Mouse (Mus musculus): ENCODE measurements around the gene Lamp1. TPM values are rescaled to one million over a fixed set of nuclear protein-coding genes. Genes with fewer than 3 reads are reported as not detected.

Gene Lamp1
- polyA plus RNA-seq, 1 experiment from 2014 or later: 247 TPM

GRCm38 (mm10) chr8:13218441-13218840 lies 59.5 kb downstream of the Lamp1 start:
- Histone ChIP-seq H3K27ac (no peak overlapping the region), H3K4me2 (replicated peaks) (no peak overlapping the region), H3K4me1 (peaks cover 4% of the 10 kb centered on the region), H3K4me3 (no peak overlapping the region), H3K9ac (no peak overlapping the region), H3K27me3 (no peaks in the 10 kb centered on the region), H3K9me3 (no peaks in the 10 kb centered on the region), H3K36me3 (no peaks in the 10 kb centered on the region)
- ATAC-seq (ENCODE audit: insufficient number of reproducible peaks, insufficient read depth, low FRiP score, low TSS enrichment): no peak
- 78% methylated on average over 4 of the region's 4 CpGs for WGBS

- H3K27me3 ChIP-seq: 0 out of 2 replicates have a peak, but pooled peaks cover 4% of the 10 kb centered on the region
- no peaks in the 10 kb centered on the region for H3K36me3 ChIP-seq
- H3K9ac ChIP-seq: no peak overlapping the region
- no peak overlapping the region for H3K4me3 ChIP-seq
- no peaks in the 10 kb centered on the region for H3K4me1 ChIP-seq
- no peak for ATAC-seq (ENCODE audit: insufficient number of reproducible peaks, insufficient read depth, low FRiP score, low TSS enrichment)
- no peak overlapping the region for H3K27ac ChIP-seq
- no peak overlapping the region for H3K4me2 ChIP-seq (replicated peaks)
- WGBS: 81% methylated on average over 9 of the region's 9 CpGs
- H3K9me3 ChIP-seq: no peaks in the 10 kb centered on the region
Observed at GRCm38 (mm10) chr8:13224426-13224825, 65.5 kb downstream of the Lamp1 start.

MicroRNAs within 50 kb of the gene (microRNA counts, 519-probe panel; counts per million panel counts)
- microRNA mmu-miR-1968: 460 counts per million, percentile 65 among the panel's probes with 10 or more counts

Small RNAs within 50 kb of the gene (microRNA-seq; reads per million reads assigned to microRNA genes)
- gene Mir1968 (12.2 reads per million, percentile 29 among the genes with 10 or more reads in this experiment), gene Mir7065 (not detected)

Other genes with a start within 250 kb of the Lamp1 start
- not detected in 2 replicates for gene F7, start 133.1 kb upstream of the Lamp1 start, polyA plus RNA-seq (2016; fragmentation: Nextera tagmentation; extraction: Ambion mirVana)
- gene F10, start 121.9 kb upstream of the Lamp1 start, polyA plus RNA-seq (2016; fragmentation: Nextera tagmentation; extraction: Ambion mirVana): 0.37 and 0.78 TPM in 2 replicates
- 0.33 and 0.45 TPM in 2 replicates for gene Proz, start 98.2 kb upstream of the Lamp1 start, polyA plus RNA-seq (2016; fragmentation: Nextera tagmentation; extraction: Ambion mirVana)
- 52.9 and 53.2 TPM in 2 replicates for gene Pcid2, start 53.7 kb upstream of the Lamp1 start, polyA plus RNA-seq (2016; fragmentation: Nextera tagmentation; extraction: Ambion mirVana)
- gene Cul4a, start 53.5 kb upstream of the Lamp1 start, polyA plus RNA-seq (2016; fragmentation: Nextera tagmentation; extraction: Ambion mirVana): 108 and 109 TPM in 2 replicates
- gene Grtp1, start 41.5 kb downstream of the Lamp1 start, polyA plus RNA-seq (2016; fragmentation: Nextera tagmentation; extraction: Ambion mirVana): 13.1 and 15.0 TPM in 2 replicates
- gene Adprhl1, start 95.0 kb downstream of the Lamp1 start, polyA plus RNA-seq (2016; fragmentation: Nextera tagmentation; extraction: Ambion mirVana): 0.49 TPM in 1 of 2 replicates, not detected in the other
- gene Dcun1d2, start 129.0 kb downstream of the Lamp1 start, polyA plus RNA-seq (2016; fragmentation: Nextera tagmentation; extraction: Ambion mirVana): 33.4 and 34.4 TPM in 2 replicates
- 54.2 TPM in 2 replicates for gene Tmco3, start 129.0 kb downstream of the Lamp1 start, polyA plus RNA-seq (2016; fragmentation: Nextera tagmentation; extraction: Ambion mirVana)
- 174 and 176 TPM in 2 replicates for gene Tfdp1, start 179.6 kb downstream of the Lamp1 start, polyA plus RNA-seq (2016; fragmentation: Nextera tagmentation; extraction: Ambion mirVana)
- not detected in 2 replicates for gene Atp4b, start 237.7 kb downstream of the Lamp1 start, polyA plus RNA-seq (2016; fragmentation: Nextera tagmentation; extraction: Ambion mirVana)
- not detected in 2 replicates for gene Grk1, start 245.9 kb downstream of the Lamp1 start, polyA plus RNA-seq (2016; fragmentation: Nextera tagmentation; extraction: Ambion mirVana)

Data from embryonic facial prominence, embryonic 12.5 days (tissue).